ENCODE assay signal across 30 mouse cellular contexts in genomic region chr10:118817089-118817488, GRCm38 (mm10). TPM values are rescaled to one million over a fixed set of nuclear protein-coding genes. Genes with fewer than 3 reads are reported as not detected.
DNase-seq lines count a peak whose midpoint lies in the region; ATAC-seq and TF ChIP-seq lines count a peak whose summit lies in the region.
"Had no signal": no experiment of that assay in that cellular context is flagged by ENCODE, and none has a peak within 500 bp of the region (broad histone marks: within the 10 kb centered on the region; RNA-seq: fewer than 3 reads in every experiment).

No protein-coding gene starts in this region.

- no peak overlapping the region for H3K9ac ChIP-seq in liver, postnatal 0 days (replicated peaks)
- H3K9ac ChIP-seq: embryonic facial prominence, embryonic 15.5 days; forebrain, embryonic 12.5 days; heart, embryonic 13.5 days; hindbrain, embryonic 15.5 days; liver, embryonic 15.5 days; lung, embryonic 15.5 days had no signal

- no peaks in the 10 kb centered on the region for H3K9me3 ChIP-seq in liver, postnatal 0 days (ENCODE audit: low read length)
- H3K9me3 ChIP-seq in heart, embryonic 10.5 days, result no peaks in the 10 kb centered on the region
- H3K9me3 ChIP-seq: embryonic facial prominence, embryonic 10.5 days; embryonic facial prominence, embryonic 15.5 days; forebrain, embryonic 12.5 days; heart, embryonic 13.5 days; hindbrain, embryonic 10.5 days; hindbrain, embryonic 15.5 days; liver, embryonic 15.5 days; lung, embryonic 15.5 days had no signal

- H3K4me2 ChIP-seq in liver, postnatal 0 days (ENCODE audit: low read depth, low read length), result no peak overlapping the region
- H3K4me2 ChIP-seq: embryonic facial prominence, embryonic 15.5 days; forebrain, embryonic 12.5 days; heart, embryonic 13.5 days; hindbrain, embryonic 15.5 days; liver, embryonic 15.5 days; lung, embryonic 15.5 days; midbrain, embryonic 11.5 days had no signal

- TF ChIP-seq CTCF in liver, postnatal 0 days (IDR thresholded peaks at IDR 0.05; ENCODE audit: low read depth), result no peak

- H3K27ac ChIP-seq in liver, postnatal 0 days (ENCODE audit: low read depth), result no peak overlapping the region
- H3K27ac ChIP-seq in heart, embryonic 10.5 days, result no peak overlapping the region
- H3K27ac ChIP-seq: embryonic facial prominence, embryonic 10.5 days; embryonic facial prominence, embryonic 15.5 days; forebrain, embryonic 12.5 days; heart, embryonic 13.5 days; hindbrain, embryonic 10.5 days; hindbrain, embryonic 15.5 days; liver, embryonic 15.5 days; lung, embryonic 15.5 days had no signal

- 0 out of 2 replicates have a peak, but pooled peaks cover 2% of the 10 kb centered on the region for H3K4me1 ChIP-seq in liver, postnatal 0 days (ENCODE audit: insufficient read depth)
- H3K4me1 ChIP-seq in heart, embryonic 10.5 days, result peaks cover 9% of the 10 kb centered on the region
- H3K4me1 ChIP-seq: forebrain, embryonic 12.5 days; liver, embryonic 15.5 days had no signal

- DNase-seq in kidney, adult 11 months, result peak; percentile 45
- no peak for DNase-seq in kidney, postnatal 10 days
- DNase-seq in liver, postnatal 0 days, result no peak
- no peak for DNase-seq in liver
- peak; percentile 17 for DNase-seq in kidney, postnatal 14 days
- no peak for DNase-seq in heart, embryonic 10.5 days (ENCODE audit: low spot score)
- DNase-seq in heart, adult 8-10 months (ENCODE audit: low spot score), result no peak
- DNase-seq: adrenal gland, adult 8-10 months; cerebellum, adult 2 months; cerebellum, postnatal 25 days; gastrocnemius, postnatal 10 days; heart, adult 18-20 months; heart, postnatal 10 days; left cerebral cortex, postnatal 4 days; lung, postnatal 36 days; right cerebral cortex, postnatal 25 days; spleen, adult 18-20 months; thymus, postnatal 14 days had no signal

- peak; percentile 49; the same call in 1 of the 2 replicates for ATAC-seq in liver, postnatal 0 days
- ATAC-seq: inflammation-experienced regulatory T-cells, adult 6 months; midbrain, embryonic 16.5 days had no signal

- no peaks in the 10 kb centered on the region for H3K36me3 ChIP-seq in liver, postnatal 0 days (replicated peaks; ENCODE audit: insufficient read depth, low read length)
- H3K36me3 ChIP-seq in heart, embryonic 10.5 days, result no peaks in the 10 kb centered on the region
- H3K36me3 ChIP-seq: embryonic facial prominence, embryonic 10.5 days; embryonic facial prominence, embryonic 15.5 days; forebrain, embryonic 12.5 days; G1E; heart, embryonic 13.5 days; hindbrain, embryonic 10.5 days; hindbrain, embryonic 15.5 days; liver, embryonic 15.5 days; lung, embryonic 15.5 days had no signal

- 69% methylated on average over 6 of the region's 6 CpGs for WGBS in liver, postnatal 0 days (ENCODE audit: insufficient replicate concordance)
- 86% methylated on average over 6 of the region's 6 CpGs for WGBS in heart, embryonic 10.5 days

- no peak overlapping the region for H3K4me3 ChIP-seq in liver, postnatal 0 days (ENCODE audit: low read depth, low read length)
- H3K4me3 ChIP-seq in heart, embryonic 10.5 days, result no peak overlapping the region
- H3K4me3 ChIP-seq: embryonic facial prominence, embryonic 10.5 days; embryonic facial prominence, embryonic 15.5 days; forebrain, embryonic 12.5 days; heart, embryonic 13.5 days; hindbrain, embryonic 10.5 days; hindbrain, embryonic 15.5 days; liver, embryonic 15.5 days; lung, embryonic 15.5 days had no signal

- no peaks in the 10 kb centered on the region for H3K27me3 ChIP-seq in liver, postnatal 0 days (ENCODE audit: insufficient read depth, low read length)
- no peaks in the 10 kb centered on the region for H3K27me3 ChIP-seq in heart, embryonic 10.5 days (ENCODE audit: insufficient read depth, poor library complexity, severe bottlenecking)
- H3K27me3 ChIP-seq: embryonic facial prominence, embryonic 15.5 days; forebrain, embryonic 12.5 days; heart, embryonic 13.5 days; hindbrain, embryonic 15.5 days; liver, embryonic 15.5 days; lung, embryonic 15.5 days had no signal

- no peak for TF ChIP-seq EP300 in liver, postnatal 0 days (IDR thresholded peaks at IDR 0.05; ENCODE audit: low read depth)

RNA-seq across cellular contexts. Expression of gene Dyrk2, which starts 52.9 kb away (rescaled TPM):
- 5.7 and 7.3 TPM in 2 replicates for polyA plus RNA-seq in liver, postnatal 0 days (2015; fragmentation: Nextera tagmentation; extraction: Ambion mirVana)
- 9.3 and 11.4 TPM in 2 replicates for polyA plus RNA-seq in heart, embryonic 10.5 days (2016; fragmentation: Nextera tagmentation; extraction: Ambion mirVana)
- total RNA-seq in heart, adult 8-10 months (2022), result 10 to 100 TPM; 22.2 to 36.2 (median 27.6) TPM

Comparison
In these comparisons a context has a peak if more than half of its experiments do, and no peak if none do; other contexts are left out.
1. DNase-seq: peak in kidney, adult 11 months (single experiment) and kidney, postnatal 14 days (single experiment); none in kidney, postnatal 10 days (single experiment), liver, postnatal 0 days (single experiment), liver (single experiment), heart, embryonic 10.5 days (single experiment) and heart, adult 8-10 months (single experiment).